Mouse (Mus musculus) forebrain, embryonic 10.5 days (tissue): Measurements from ENCODE around the gene Mcm6. TPM values are rescaled to one million over a fixed set of nuclear protein-coding genes. Genes with fewer than 3 reads are reported as not detected.
A peak's percentile ranks its signal among the peaks of the same experiment; 100 is the strongest.

Experiments used
- DNase-seq: peaks from one replicate; pipeline ENCODE4 v3.0.0-alpha.2; 2017; ENCODE audit warnings: low spot score; ENCODE audit errors: extremely low spot score
- H3K27ac ChIP-seq: fragments of 300-500 bp; sonication (generic); 2 replicates; pipeline ENCODE4 v1.5.1; 2016; ENCODE audit warnings: mild to moderate bottlenecking
- H3K27me3 ChIP-seq: fragments of 300-500 bp; sonication (generic); 2 replicates; pipeline ENCODE4 v1.6.1; 2016; ENCODE audit warnings: mild to moderate bottlenecking; ENCODE audit not compliant: poor library complexity, severe bottlenecking
- H3K36me3 ChIP-seq: fragments of 300-500 bp; sonication (generic); replicated peaks from 2 replicates; pipeline ENCODE4 v1.6.1; 2016; ENCODE audit warnings: mild to moderate bottlenecking, moderate library complexity
- H3K4me1 ChIP-seq: fragments of 300-500 bp; sonication (generic); 2 replicates; pipeline ENCODE4 v1.6.1; 2016
- H3K4me3 ChIP-seq: fragments of 300-500 bp; sonication (generic); 2 replicates; pipeline ENCODE4 v1.5.1; 2016; ENCODE audit warnings: mild to moderate bottlenecking, moderate library complexity
- H3K9me3 ChIP-seq: fragments of 300-500 bp; sonication (generic); 2 replicates; pipeline ENCODE4 v1.6.1; 2016; ENCODE audit warnings: mild to moderate bottlenecking, moderate library complexity
- WGBS: fragments of 180-500 bp; shearing (Covaris S2); methylation state at CpG from one replicate; pipeline ENCODE4 v1.1.7; 2016; 5-methylcytosine and 5-hydroxymethylcytosine counted together
- polyA plus RNA-seq: library from polyadenylated mRNA; unstranded; fragments of >200 nt; fragmentation: Nextera tagmentation; extraction: Ambion mirVana; gene quantifications from 2 replicates; pipeline ENCODE4 v1.2.1, GENCODE M21; 2016

Mcm6 gene
- 378 and 390 TPM in 2 replicates for polyA plus RNA-seq

GRCm38 (mm10) chr1:128359554-128360376 lies at the start of gene Mcm6:
Mcm6 (minus strand) TSS chr1:128359664.
- DNase-seq, result peak; percentile 94
- H3K36me3 ChIP-seq, result peaks cover 63% of the 10 kb centered on the region
- WGBS, result 3% methylated on average over 38 of the region's 38 CpGs
- H3K9me3 ChIP-seq, result no peaks in the 10 kb centered on the region
- peak within 1 kb of the TSS; percentile 97 for H3K27ac ChIP-seq
- H3K27me3 ChIP-seq, result no peaks in the 10 kb centered on the region
- H3K4me3 ChIP-seq, result peak within 1 kb of the TSS; percentile 88
- peaks cover 31% of the 10 kb centered on the region for H3K4me1 ChIP-seq

GRCm38 (mm10) chr1:128406846-128407245 lies 47.4 kb upstream of the Mcm6 start:
- DNase-seq, result no peak
- WGBS, result 21% methylated on average over 1 of the region's 1 CpGs
- Histone ChIP-seq H3K27me3 (no peaks in the 10 kb centered on the region), H3K9me3 (no peaks in the 10 kb centered on the region), H3K4me3 (no peak overlapping the region), H3K27ac (peak overlapping the region; percentile 70), H3K36me3 (peaks cover 55% of the 10 kb centered on the region), H3K4me1 (peaks cover 40% of the 10 kb centered on the region)

GRCm38 (mm10) chr1:128405675-128406074 lies 46.2 kb upstream of the Mcm6 start:
- Histone ChIP-seq H3K36me3 (peaks cover 53% of the 10 kb centered on the region), H3K4me1 (peaks cover 51% of the 10 kb centered on the region), H3K27me3 (no peaks in the 10 kb centered on the region), H3K4me3 (no peak overlapping the region), H3K27ac (peak overlapping the region; percentile 76; the same call in 1 of the 2 replicates), H3K9me3 (no peaks in the 10 kb centered on the region)
- no peak for DNase-seq
- 49% methylated on average over 1 of the region's 1 CpGs for WGBS

- Histone ChIP-seq H3K27ac (peak overlapping the region; percentile 76), H3K36me3 (peaks cover 47% of the 10 kb centered on the region), H3K4me1 (peaks cover 57% of the 10 kb centered on the region), H3K9me3 (no peaks in the 10 kb centered on the region), H3K27me3 (no peaks in the 10 kb centered on the region), H3K4me3 (no peak overlapping the region)
- DNase-seq, result no peak
- 55% methylated on average over 2 of the region's 2 CpGs for WGBS
These were observed 45.6 kb upstream of the Mcm6 start for GRCm38 (mm10) chr1:128405041-128405481.

- Histone ChIP-seq H3K9me3 (no peaks in the 10 kb centered on the region), H3K27me3 (no peaks in the 10 kb centered on the region), H3K27ac (peak overlapping the region; percentile 72), H3K4me3 (no peak overlapping the region), H3K36me3 (peaks cover 65% of the 10 kb centered on the region), H3K4me1 (peaks cover 54% of the 10 kb centered on the region)
- DNase-seq, result no peak
- WGBS, result 35% methylated on average over 2 of the region's 2 CpGs
These were observed 41.5 kb upstream of the Mcm6 start for GRCm38 (mm10) chr1:128400926-128401325.

- peaks cover 71% of the 10 kb centered on the region for H3K36me3 ChIP-seq
- H3K4me3 ChIP-seq, result no peak overlapping the region
- H3K27me3 ChIP-seq, result no peaks in the 10 kb centered on the region
- peak overlapping the region; percentile 72; the same call in 1 of the 2 replicates for H3K27ac ChIP-seq
- H3K9me3 ChIP-seq, result no peaks in the 10 kb centered on the region
- 57% methylated on average over 5 of the region's 5 CpGs for WGBS
- DNase-seq, result no peak
- peaks cover 47% of the 10 kb centered on the region for H3K4me1 ChIP-seq
These were observed 40.8 kb upstream of the Mcm6 start for GRCm38 (mm10) chr1:128399941-128400915.

GRCm38 (mm10) chr1:128398738-128399445 lies 39.4 kb upstream of the Mcm6 start:
- peaks cover 79% of the 10 kb centered on the region for H3K36me3 ChIP-seq
- H3K9me3 ChIP-seq, result no peaks in the 10 kb centered on the region
- no peak overlapping the region for H3K4me3 ChIP-seq
- no peak overlapping the region for H3K27ac ChIP-seq
- H3K4me1 ChIP-seq, result peaks cover 36% of the 10 kb centered on the region
- H3K27me3 ChIP-seq, result no peaks in the 10 kb centered on the region
- DNase-seq, result no peak
- 92% methylated on average over 5 of the region's 5 CpGs for WGBS

- Histone ChIP-seq H3K4me1 (peaks cover 16% of the 10 kb centered on the region), H3K36me3 (peaks cover 79% of the 10 kb centered on the region), H3K4me3 (no peak overlapping the region), H3K27me3 (no peaks in the 10 kb centered on the region), H3K27ac (no peak overlapping the region), H3K9me3 (no peaks in the 10 kb centered on the region)
- no peak for DNase-seq
- 90% methylated on average over 3 of the region's 3 CpGs for WGBS
These were observed 35.2 kb upstream of the Mcm6 start for GRCm38 (mm10) chr1:128394657-128395056.

- Histone ChIP-seq H3K4me1 (peaks cover 6% of the 10 kb centered on the region), H3K4me3 (no peak overlapping the region), H3K27me3 (no peaks in the 10 kb centered on the region), H3K27ac (no peak overlapping the region), H3K9me3 (no peaks in the 10 kb centered on the region), H3K36me3 (peaks cover 80% of the 10 kb centered on the region)
- WGBS, result 58% methylated on average over 2 of the region's 2 CpGs
- no peak for DNase-seq
These were observed 32.9 kb upstream of the Mcm6 start for GRCm38 (mm10) chr1:128392382-128392781.

- no peaks in the 10 kb centered on the region for H3K4me1 ChIP-seq
- H3K4me3 ChIP-seq, result no peak overlapping the region
- H3K9me3 ChIP-seq, result no peaks in the 10 kb centered on the region
- WGBS, result 91% methylated on average over 7 of the region's 7 CpGs
- H3K27ac ChIP-seq, result no peak overlapping the region
- H3K36me3 ChIP-seq, result peaks cover 75% of the 10 kb centered on the region
- H3K27me3 ChIP-seq, result no peaks in the 10 kb centered on the region
- no peak for DNase-seq
These were observed 27.0 kb upstream of the Mcm6 start for GRCm38 (mm10) chr1:128386487-128386886.

- H3K27me3 ChIP-seq, result no peaks in the 10 kb centered on the region
- H3K9me3 ChIP-seq, result no peaks in the 10 kb centered on the region
- WGBS, result 95% methylated on average over 4 of the region's 4 CpGs
- no peaks in the 10 kb centered on the region for H3K4me1 ChIP-seq
- H3K27ac ChIP-seq, result no peak overlapping the region
- no peak overlapping the region for H3K4me3 ChIP-seq
- no peak for DNase-seq
- H3K36me3 ChIP-seq, result peaks cover 63% of the 10 kb centered on the region
These were observed 17.4 kb upstream of the Mcm6 start for GRCm38 (mm10) chr1:128376841-128377240.

GRCm38 (mm10) chr1:128372143-128372860 lies 12.8 kb upstream of the Mcm6 start:
- no peak for DNase-seq
- no peaks in the 10 kb centered on the region for H3K9me3 ChIP-seq
- H3K4me3 ChIP-seq, result no peak overlapping the region
- no peaks in the 10 kb centered on the region for H3K27me3 ChIP-seq
- H3K4me1 ChIP-seq, result no peaks in the 10 kb centered on the region
- WGBS, result 92% methylated on average over 7 of the region's 7 CpGs
- peaks cover 67% of the 10 kb centered on the region for H3K36me3 ChIP-seq
- no peak overlapping the region for H3K27ac ChIP-seq
